Mouse (Mus musculus) MEL (cell line): Measurements from ENCODE around the gene Ttll11. TPM values are rescaled to one million over a fixed set of nuclear protein-coding genes. Genes with fewer than 3 reads are reported as not detected.

Experiments used
- DNase-seq: peaks from one replicate; pipeline ENCODE4 v3.0.0; 2011; ENCODE audit warnings: low read depth, low spot score
- H3K27ac ChIP-seq: 2 replicates; pipeline ENCODE4 v1.5.1; 2012; ENCODE audit warnings: low read depth, mild to moderate bottlenecking, control low read depth, low read length, moderate library complexity; ENCODE audit not compliant: control insufficient read depth
- H3K27me3 ChIP-seq, 2 experiments: fragments of 150-350 bp in 1 of 2; sonication (generic) in 1 of 2; 2 replicates each; pipeline ENCODE4 v1.6.1; 2012; ENCODE audit warnings: low read length in 2 of 2, mild to moderate bottlenecking in 2 of 2, improper control_type of control experiment in 1 of 2, moderate library complexity in 1 of 2; ENCODE audit not compliant: insufficient read depth in 2 of 2, control insufficient read depth in 1 of 2
- H3K36me3 ChIP-seq, 2 experiments: 2 replicates each; pipeline ENCODE4 v1.6.1; 2012 to 2014; ENCODE audit warnings: low read length in 2 of 2, improper control_type of control experiment in 1 of 2, inconsistent platforms in 1 of 2, mild to moderate bottlenecking in 1 of 2; ENCODE audit not compliant: insufficient read depth in 2 of 2, control insufficient read depth in 1 of 2
- H3K4me1 ChIP-seq, 2 experiments: fragments of 150-350 bp in 1 of 2; sonication (generic) in 1 of 2; 2 replicates each; pipeline ENCODE4 v1.6.1; 2012; ENCODE audit warnings: low read length in 2 of 2, improper control_type of control experiment in 1 of 2, mild to moderate bottlenecking in 1 of 2; ENCODE audit not compliant: insufficient read depth in 2 of 2, control insufficient read depth in 1 of 2
- H3K4me3 ChIP-seq, 2 experiments: fragments of 150-350 bp in 1 of 2; sonication (generic) in 1 of 2; 2 replicates each; pipeline ENCODE4 v1.5.1; 2012; ENCODE audit warnings: low read depth in 2 of 2, low read length in 2 of 2, mild to moderate bottlenecking in 2 of 2, moderate library complexity in 2 of 2, control low read depth in 1 of 2, improper control_type of control experiment in 1 of 2; ENCODE audit not compliant: control insufficient read depth in 1 of 2, insufficient read depth in 1 of 2
- H3K79me2 ChIP-seq: 2 replicates; pipeline ENCODE4 v1.6.1; 2012; ENCODE audit warnings: mild to moderate bottlenecking, low read length, moderate library complexity; ENCODE audit not compliant: control insufficient read depth, poor library complexity, insufficient read depth
- H3K9ac ChIP-seq: 2 replicates; pipeline ENCODE4 v1.6.1; 2012; ENCODE audit warnings: low read depth, mild to moderate bottlenecking, control low read depth, low read length, moderate library complexity; ENCODE audit not compliant: control insufficient read depth, poor library complexity, severe bottlenecking
- H3K9me3 ChIP-seq: fragments of 150-350 bp; sonication (generic); replicated peaks from 2 replicates; pipeline ENCODE4 v1.6.1; 2012; ENCODE audit warnings: mild to moderate bottlenecking, low read length, improper control_type of control experiment, moderate library complexity; ENCODE audit not compliant: insufficient read depth
- BHLHE40 ChIP-seq: IDR thresholded peaks from 2 replicates; pipeline ENCODE4 v1.6.1; 2012; ENCODE audit warnings: low read depth, mild to moderate bottlenecking, inconsistent platforms, low read length, improper control_type of control experiment, borderline replicate concordance
- CTCF ChIP-seq, 3 experiments: IDR thresholded peaks in 2 of 3; conservative IDR thresholded peaks in 1 of 3; 2 replicates each; pipeline ENCODE4 v1.5.1; 2011 to 2012; ENCODE audit warnings: low read length in 3 of 3, low read depth in 2 of 3, mild to moderate bottlenecking in 2 of 3, improper control_type of control experiment in 1 of 3, inconsistent platforms in 1 of 3, mixed read lengths in 1 of 3, moderate library complexity in 1 of 3; ENCODE audit not compliant: control insufficient read depth in 1 of 3, insufficient read depth in 1 of 3, poor library complexity in 1 of 3, severe bottlenecking in 1 of 3
- E2F4 ChIP-seq: IDR thresholded peaks from 2 replicates; pipeline ENCODE4 v1.6.1; 2011; ENCODE audit warnings: low read depth, low read length, improper control_type of control experiment, borderline replicate concordance
- ETS1 ChIP-seq: IDR thresholded peaks from 2 replicates; pipeline ENCODE4 v1.6.1; 2012; ENCODE audit warnings: low read depth, mild to moderate bottlenecking, inconsistent platforms, low read length, improper control_type of control experiment, moderate library complexity
- GABPA ChIP-seq: IDR thresholded peaks from 2 replicates; pipeline ENCODE4 v1.6.1; 2012; ENCODE audit warnings: low read depth, mild to moderate bottlenecking, inconsistent platforms, low read length, improper control_type of control experiment, moderate library complexity
- GATA1 ChIP-seq: IDR thresholded peaks from 2 replicates; pipeline ENCODE4 v1.6.1; 2011; ENCODE audit warnings: low read depth, low read length, improper control_type of control experiment
- HCFC1 ChIP-seq: IDR thresholded peaks from 2 replicates; pipeline ENCODE4 v1.6.1; 2012; ENCODE audit warnings: low read depth, mild to moderate bottlenecking, inconsistent platforms, low read length, improper control_type of control experiment, moderate library complexity
- JUND ChIP-seq: IDR thresholded peaks from 2 replicates; pipeline ENCODE4 v1.6.1; 2011; ENCODE audit warnings: low read depth, mild to moderate bottlenecking, improper control_type of control experiment, low read length
- MAFK ChIP-seq: IDR thresholded peaks from 2 replicates; pipeline ENCODE4 v1.6.1; 2011; ENCODE audit warnings: low read depth, mild to moderate bottlenecking, low read length, improper control_type of control experiment, borderline replicate concordance
- MAX ChIP-seq: IDR thresholded peaks from 2 replicates; pipeline ENCODE4 v1.6.1; 2011; ENCODE audit warnings: low read length, improper control_type of control experiment
- MXI1 ChIP-seq: IDR thresholded peaks from 2 replicates; pipeline ENCODE4 v1.6.1; 2011; ENCODE audit warnings: mild to moderate bottlenecking, low read depth, low read length, improper control_type of control experiment
- MYB ChIP-seq: IDR thresholded peaks from 2 replicates; pipeline ENCODE4 v1.6.1; 2011; ENCODE audit warnings: mild to moderate bottlenecking, low read depth, low read length, improper control_type of control experiment
- MYC ChIP-seq: IDR thresholded peaks from 2 replicates; pipeline ENCODE4 v1.6.1; 2011; ENCODE audit warnings: low read depth, mild to moderate bottlenecking, low read length, improper control_type of control experiment, moderate library complexity
- NELFE ChIP-seq: IDR thresholded peaks from 2 replicates; pipeline ENCODE4 v1.6.1; 2011; ENCODE audit warnings: low read depth, low read length, improper control_type of control experiment
- POLR2A ChIP-seq, 2 experiments: IDR thresholded peaks; 2 replicates each; pipeline ENCODE4 v1.6.1; 2011 to 2012; ENCODE audit warnings: low read length in 2 of 2, mild to moderate bottlenecking in 2 of 2, control low read depth in 1 of 2, improper control_type of control experiment in 1 of 2, low read depth in 1 of 2, moderate library complexity in 1 of 2; ENCODE audit not compliant: control insufficient read depth in 1 of 2, insufficient read depth in 1 of 2, poor library complexity in 1 of 2
- POLR2AphosphoS2 ChIP-seq: IDR thresholded peaks from 2 replicates; pipeline ENCODE4 v1.6.1; 2011; ENCODE audit warnings: low read length, improper control_type of control experiment
- POLR2AphosphoS5 ChIP-seq: IDR thresholded peaks from 2 replicates; pipeline ENCODE4 v1.6.1; 2012; ENCODE audit warnings: low read depth, borderline replicate concordance, mild to moderate bottlenecking, inconsistent platforms, low read length, moderate library complexity, mixed read lengths
- RCOR1 ChIP-seq: IDR thresholded peaks from 2 replicates; pipeline ENCODE4 v1.6.1; 2012; ENCODE audit warnings: low read depth, mild to moderate bottlenecking, inconsistent platforms, low read length, improper control_type of control experiment
- SIN3A ChIP-seq: IDR thresholded peaks from 2 replicates; pipeline ENCODE4 v1.6.1; 2012; ENCODE audit warnings: low read length, improper control_type of control experiment, inconsistent platforms
- SMC3 ChIP-seq: IDR thresholded peaks from 2 replicates; pipeline ENCODE4 v1.6.1; 2011; ENCODE audit warnings: low read depth, low read length, improper control_type of control experiment
- TAL1 ChIP-seq: IDR thresholded peaks from 2 replicates; pipeline ENCODE4 v1.6.1; 2012; ENCODE audit warnings: mild to moderate bottlenecking, inconsistent platforms, low read length, moderate library complexity, mixed read lengths
- TCF12 ChIP-seq: IDR thresholded peaks from 2 replicates; pipeline ENCODE4 v1.6.1; 2014; ENCODE audit warnings: low read depth, mild to moderate bottlenecking, inconsistent platforms, low read length, improper control_type of control experiment, moderate library complexity
- UBTF ChIP-seq: IDR thresholded peaks from 2 replicates; pipeline ENCODE4 v1.6.1; 2012; ENCODE audit warnings: low read depth, mild to moderate bottlenecking, inconsistent platforms, low read length, improper control_type of control experiment, moderate library complexity, borderline replicate concordance; ENCODE audit not compliant: insufficient read depth
- USF2 ChIP-seq, 2 experiments: IDR thresholded peaks; 2 replicates each; pipeline ENCODE4 v1.6.1; 2011 to 2012; ENCODE audit warnings: improper control_type of control experiment in 2 of 2, low read length in 2 of 2, borderline replicate concordance in 1 of 2, inconsistent platforms in 1 of 2, low read depth in 1 of 2, mild to moderate bottlenecking in 1 of 2; ENCODE audit not compliant: insufficient read depth in 1 of 2
- ZKSCAN1 ChIP-seq: IDR thresholded peaks from 2 replicates; pipeline ENCODE4 v1.6.1; 2012; ENCODE audit warnings: low read depth, mild to moderate bottlenecking, inconsistent platforms, low read length, improper control_type of control experiment, moderate library complexity
- ZMIZ1 ChIP-seq: IDR thresholded peaks from 2 replicates; pipeline ENCODE4 v1.6.1; 2012; ENCODE audit warnings: low read depth, mild to moderate bottlenecking, inconsistent platforms, low read length, improper control_type of control experiment, moderate library complexity
- polyA plus RNA-seq, 2 experiments: library from polyadenylated mRNA; stranded (reverse) in 1 of 2; unstranded in 1 of 2; fragments of >175 nt in 1 of 2; fragments of >200 nt in 1 of 2; gene quantifications; 2 replicates each; pipeline versions ENCODE4 v1.2.1 to v1.2.4; 2012; ENCODE audit warnings: low replicate concordance in 2 of 2, low read depth in 1 of 2; ENCODE audit not compliant: insufficient read length in 2 of 2, insufficient read depth in 1 of 2, missing spikeins in 1 of 2
- total RNA-seq: library from RNA; depleted of rRNA; stranded (reverse); fragments of 300-350 nt; gene quantifications from 2 replicates; pipeline ENCODE4 v1.2.3, GENCODE M21; 2012

The Ttll11 gene
- total and polyA plus RNA-seq, 3 experiments, result 1.2 to 2.5 TPM; not detected in 1

DNA sequence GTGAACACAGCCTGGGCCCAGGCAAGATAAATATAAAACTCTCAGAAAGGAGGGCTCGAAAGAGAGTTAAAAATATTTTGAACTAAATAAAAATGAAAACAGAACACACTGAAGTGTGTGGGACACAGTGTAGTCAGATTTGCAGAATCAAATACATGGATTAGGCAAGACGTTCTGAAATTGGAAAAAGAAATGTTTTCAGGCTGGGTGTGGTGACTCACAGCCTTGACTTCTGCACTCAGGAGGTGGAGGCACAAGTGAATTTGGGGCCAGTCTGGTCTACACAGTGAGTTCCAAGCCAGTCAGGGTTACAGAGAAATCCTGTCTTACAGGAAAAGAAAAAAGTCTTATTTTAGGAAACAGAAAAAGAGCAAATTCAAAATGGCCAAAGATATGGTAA is 209.2 kb downstream of the Ttll11 start:
- Histone ChIP-seq H3K9ac (no peak overlapping the region), H3K27me3 (no peaks in the 10 kb centered on the region), H3K4me1 (no peaks in the 10 kb centered on the region), H3K9me3 (no peaks in the 10 kb centered on the region), H3K4me3 (no peak overlapping the region), H3K27ac (no peak overlapping the region), H3K79me2 (no peaks in the 10 kb centered on the region), H3K36me3 (no peaks in the 10 kb centered on the region)
- no peak for DNase-seq
- no peak for TF ChIP-seq HCFC1
- no peak for TF ChIP-seq RCOR1
- no peak for TF ChIP-seq NELFE
- TF ChIP-seq SMC3, result no peak
- TF ChIP-seq E2F4, result no peak
- no peak for TF ChIP-seq TAL1

DNA sequence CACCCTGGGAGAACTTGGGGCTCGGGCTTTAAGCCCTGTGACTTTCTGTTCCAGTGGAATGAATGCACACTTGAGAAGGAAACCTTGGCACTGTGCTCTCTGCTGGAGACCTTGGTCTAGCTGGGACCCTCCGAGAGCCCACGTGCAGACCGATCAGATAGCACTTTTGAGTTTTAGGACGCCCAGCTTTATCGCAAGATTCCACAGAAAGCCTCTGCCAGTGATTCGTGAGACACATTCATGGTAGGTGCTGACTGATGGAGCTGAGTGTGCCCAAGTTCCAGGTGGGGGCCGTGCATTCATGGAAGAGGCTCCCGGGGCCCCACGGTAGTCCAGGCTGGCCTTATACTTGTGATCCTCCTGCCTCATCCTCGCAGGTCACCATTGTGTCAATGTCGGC is 210.3 kb downstream of the Ttll11 start:
- H3K9me3 ChIP-seq, result no peaks in the 10 kb centered on the region
- DNase-seq, result no peak
- no peak overlapping the region for H3K4me3 ChIP-seq
- TF ChIP-seq ETS1 (no peak), USF2 (IDR thresholded peaks at IDR 0.05; ENCODE audit: borderline replicate concordance in 1 of 2, insufficient read depth in 1 of 2, low read depth in 1 of 2, low read length in 2 of 2) (no peak), GATA1 (no peak), SMC3 (no peak), HCFC1 (no peak), ZKSCAN1 (no peak), RCOR1 (no peak), POLR2A (IDR thresholded peaks at IDR 0.05; ENCODE audit: control insufficient read depth in 1 of 2, insufficient read depth in 1 of 2, low read depth in 1 of 2, low read length in 2 of 2, poor library complexity in 1 of 2) (no peak), JUND (no peak), MAFK (no peak), MXI1 (no peak)
- TF ChIP-seq, all 39 proteins: peak for 0
- Histone ChIP-seq H3K79me2 (no peaks in the 10 kb centered on the region), H3K4me1 (no peaks in the 10 kb centered on the region), H3K36me3 (no peaks in the 10 kb centered on the region), H3K27me3 (no peaks in the 10 kb centered on the region), H3K27ac (no peak overlapping the region), H3K9ac (no peak overlapping the region)

DNA sequence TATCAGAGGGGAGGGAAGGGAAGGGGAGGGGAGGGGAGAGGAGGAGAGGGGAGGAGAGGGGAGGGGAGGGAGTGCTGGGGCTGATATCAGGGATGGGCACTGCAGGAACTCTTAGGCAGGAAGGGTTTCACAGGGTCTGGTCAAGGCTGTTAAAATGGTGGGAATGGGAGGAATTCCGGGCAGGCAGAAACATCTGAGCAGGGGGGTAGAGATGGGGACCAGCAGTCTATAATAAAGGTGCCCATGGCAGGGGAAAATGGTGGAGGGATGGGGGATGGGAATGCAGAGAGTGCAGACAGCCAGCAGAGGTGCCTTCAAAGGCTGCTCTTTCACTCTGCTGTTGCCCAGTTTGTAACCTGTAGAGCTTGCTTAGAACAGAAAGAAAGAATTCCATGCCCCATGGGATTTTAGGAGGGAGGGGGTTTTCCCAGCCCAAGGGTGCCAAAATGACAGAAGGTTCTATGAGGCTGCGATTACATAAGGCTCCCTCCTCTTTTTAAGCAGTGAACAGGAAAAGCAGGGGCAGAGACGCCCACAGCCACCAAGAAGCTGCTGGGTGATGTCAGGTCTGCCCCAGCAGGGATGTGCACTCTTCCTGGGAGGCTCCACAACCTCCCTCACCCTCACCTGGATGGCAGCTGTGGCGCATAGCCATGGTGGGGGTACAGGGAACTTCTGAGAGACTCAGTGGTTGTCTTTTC is 211.0 kb downstream of the Ttll11 start:
- no peak for DNase-seq
- Histone ChIP-seq H3K9me3 (no peaks in the 10 kb centered on the region), H3K27ac (no peak overlapping the region), H3K9ac (no peak overlapping the region), H3K79me2 (no peaks in the 10 kb centered on the region), H3K4me1 (no peaks in the 10 kb centered on the region), H3K36me3 (no peaks in the 10 kb centered on the region), H3K4me3 (no peak overlapping the region), H3K27me3 (no peaks in the 10 kb centered on the region)
- no peak for TF ChIP-seq RCOR1
- no peak for TF ChIP-seq POLR2AphosphoS2
- TF ChIP-seq MYC, result no peak
- TF ChIP-seq HCFC1, result no peak
- TF ChIP-seq NELFE, result no peak
- no peak for TF ChIP-seq MAX
- TF ChIP-seq UBTF, result no peak
- TF ChIP-seq MXI1, result no peak
- no peak for TF ChIP-seq ZMIZ1
- TF ChIP-seq BHLHE40, result no peak
- TF ChIP-seq POLR2AphosphoS5, result no peak
- TF ChIP-seq TCF12, result no peak
- TF ChIP-seq MYB, result no peak
- TF ChIP-seq CTCF (IDR thresholded peaks at IDR 0.05 in 2 of 3, conservative IDR thresholded peaks at IDR 0.05 in 1 of 3; ENCODE audit: control insufficient read depth in 1 of 3, insufficient read depth in 1 of 3, low read depth in 2 of 3, low read length in 3 of 3, poor library complexity in 1 of 3, severe bottlenecking in 1 of 3), result no peak
- TF ChIP-seq GABPA, result no peak
- no peak for TF ChIP-seq SIN3A
